Mouse (Mus musculus) bone marrow, adult 2 months (tissue): ENCODE data around the gene Nol9.

Experiments used
- CTCF ChIP-seq: fragments of 200-500 bp; IDR thresholded peaks from 2 replicates; pipeline ENCODE4 v1.5.1; 2011; ENCODE audit warnings: low read length, control low read depth; ENCODE audit not compliant: control insufficient read depth, insufficient read depth
- POLR2A ChIP-seq: fragments of 200-500 bp; IDR thresholded peaks from 2 replicates; pipeline ENCODE4 v1.6.1; 2011; ENCODE audit warnings: low read depth, mild to moderate bottlenecking, control low read depth, low read length, borderline replicate concordance; ENCODE audit not compliant: control insufficient read depth

GRCm38 (mm10) chr4:152092751-152093293, 53.7 kb downstream of the Nol9 start:
- TF ChIP-seq CTCF (no peak), POLR2A (no peak)
